Mouse (Mus musculus) adrenal gland, postnatal 36 days (tissue): ENCODE measurements around the gene Isl1. TPM values are rescaled to one million over a fixed set of nuclear protein-coding genes. Genes with fewer than 3 reads are reported as not detected.

Experiments
- DNase-seq, 2 experiments: peaks; one replicate each; pipeline ENCODE4 v3.0.0; 2021; ENCODE audit warnings: mixed read lengths in 1 of 2
- long read RNA-seq, 2 experiments: library from polyadenylated mRNA; stranded (forward); transcript quantifications; one replicate each; pipeline ENCODE4 v2.0.0; 2021; ENCODE audit warnings: borderline sequencing depth in 2 of 2
- total RNA-seq, 2 experiments: library from RNA; stranded (reverse); gene quantifications; 2 replicates each; pipeline ENCODE4 v1.2.3; 2021

The Isl1 gene
- 1 to 10 TPM; 3.0 to 3.1 TPM for total RNA-seq
- long read RNA-seq, experiment 1, transcript Isl1-201 (6 exons, 2,516 nt): major isoform, 5 of 6 reads
- long read RNA-seq, experiment 1, partial matches to known transcripts: 0 of 6 reads
- long read RNA-seq, experiment 1, other reads (novel, unspliced or antisense): 1 of 6 reads
- long read RNA-seq, experiment 2, partial matches to known transcripts: 0 of 2 reads
- long read RNA-seq, experiment 2, other reads (novel, unspliced or antisense): 0 of 2 reads

GRCm38 (mm10) chr13:116309584-116310462 is at the start of gene Isl1:
TSS of gene Isl1 (minus strand) at chr13:116309689.
- peak; percentile 70 to 77 for DNase-seq

GRCm38 (mm10) chr13:116335763-116336162 is 26.3 kb upstream of the Isl1 start:
- no peak for DNase-seq

- no peak for DNase-seq
Observed at GRCm38 (mm10) chr13:116313636-116314530, 4.4 kb upstream of the Isl1 start.

- no peak for DNase-seq
Observed at GRCm38 (mm10) chr13:116311871-116312720, 2.6 kb upstream of the Isl1 start.

GRCm38 (mm10) chr13:116311011-116311410 is 1.5 kb upstream of the Isl1 start:
- no peak for DNase-seq

GRCm38 (mm10) chr13:116310463-116310765 is 925 bp upstream of the Isl1 start:
- no peak for DNase-seq

GRCm38 (mm10) chr13:116308933-116309583 is 431 bp downstream of the Isl1 start:
- no peak for DNase-seq

GRCm38 (mm10) chr13:116308121-116308932 is 1.2 kb downstream of the Isl1 start:
- DNase-seq: no peak

- DNase-seq: no peak
Observed at GRCm38 (mm10) chr13:116306591-116306990, 2.9 kb downstream of the Isl1 start.

- DNase-seq: no peak
Observed at GRCm38 (mm10) chr13:116305721-116306120, 3.8 kb downstream of the Isl1 start.

- no peak for DNase-seq
Observed at GRCm38 (mm10) chr13:116304713-116305470, 4.6 kb downstream of the Isl1 start.

GRCm38 (mm10) chr13:116303766-116304165 is 5.7 kb downstream of the Isl1 start:
- no peak for DNase-seq

- DNase-seq: no peak
Observed at GRCm38 (mm10) chr13:116302861-116303260, 6.6 kb downstream of the Isl1 start.

GRCm38 (mm10) chr13:116301706-116302105 is 7.8 kb downstream of the Isl1 start:
- no peak for DNase-seq

- DNase-seq: no peak
Observed at GRCm38 (mm10) chr13:116299241-116299640, 10.2 kb downstream of the Isl1 start.

- DNase-seq: no peak
Observed at GRCm38 (mm10) chr13:116298641-116299170, 10.8 kb downstream of the Isl1 start.

- DNase-seq: no peak
Observed at GRCm38 (mm10) chr13:116298001-116298400, 11.5 kb downstream of the Isl1 start.

- no peak for DNase-seq
Observed at GRCm38 (mm10) chr13:116297048-116297811, 12.3 kb downstream of the Isl1 start.
